Mouse (Mus musculus) neural tube, embryonic 14.5 days (tissue): ENCODE results near the gene Krba1. TPM values are rescaled to one million over a fixed set of nuclear protein-coding genes. Genes with fewer than 3 reads are reported as not detected.

Source experiments
- ATAC-seq: fragments of 200-750 bp; cut with Nextera tagmentation; 2 replicates; pipeline ENCODE4 v1.8.0; 2017; ENCODE audit warnings: low read depth, mild to moderate bottlenecking, moderate TSS enrichment, moderate library complexity
- H3K27ac ChIP-seq: fragments of 300-500 bp; sonication (generic); 2 replicates; pipeline ENCODE4 v1.5.1; 2014; ENCODE audit warnings: low read depth, mild to moderate bottlenecking, control low read depth, low read length, moderate library complexity, mixed read lengths
- H3K27me3 ChIP-seq: fragments of 300-500 bp; sonication (generic); 2 replicates; pipeline ENCODE4 v1.6.1; 2014; ENCODE audit warnings: low read length; ENCODE audit not compliant: control insufficient read depth, insufficient read depth
- H3K36me3 ChIP-seq: fragments of 300-500 bp; sonication (generic); 2 replicates; pipeline ENCODE4 v1.6.1; 2014; ENCODE audit warnings: low read length, mixed read lengths; ENCODE audit not compliant: control insufficient read depth, insufficient read depth
- H3K4me1 ChIP-seq: fragments of 300-500 bp; sonication (generic); 2 replicates; pipeline ENCODE4 v1.6.1; 2014; ENCODE audit warnings: low read length; ENCODE audit not compliant: control insufficient read depth, insufficient read depth
- H3K4me2 ChIP-seq: fragments of 300-500 bp; sonication (generic); 2 replicates; pipeline ENCODE4 v1.6.1; 2014; ENCODE audit warnings: mild to moderate bottlenecking, low read depth, low read length, control low read depth
- H3K4me3 ChIP-seq: fragments of 300-500 bp; sonication (generic); 2 replicates; pipeline ENCODE4 v1.5.1; 2014; ENCODE audit warnings: low read depth, low read length, control low read depth, mixed read lengths
- H3K9ac ChIP-seq: fragments of 300-500 bp; sonication (generic); replicated peaks from 2 replicates; pipeline ENCODE4 v1.6.1; 2014; ENCODE audit warnings: low read depth, mild to moderate bottlenecking, control low read depth, low read length, mixed read lengths
- H3K9me3 ChIP-seq: fragments of 300-500 bp; sonication (generic); 2 replicates; pipeline ENCODE4 v1.6.1; 2016; ENCODE audit warnings: low read length; ENCODE audit not compliant: control insufficient read depth
- WGBS: fragments of 180-500 bp; shearing (Covaris S2); extraction: QIAGEN DNeasy Blood & Tissue Kit; methylation state at CpG from one replicate; pipeline ENCODE4 v1.1.7; 2014; 5-methylcytosine and 5-hydroxymethylcytosine counted together
- polyA plus RNA-seq: library from polyadenylated mRNA; unstranded; fragments of >200 nt; fragmentation: Nextera tagmentation; extraction: Ambion mirVana; gene quantifications from 2 replicates; pipeline ENCODE4 v1.2.1, GENCODE M21; 2014

Gene Krba1
- polyA plus RNA-seq, 1 experiment from 2014 or later, result 28.1 TPM

DNA sequence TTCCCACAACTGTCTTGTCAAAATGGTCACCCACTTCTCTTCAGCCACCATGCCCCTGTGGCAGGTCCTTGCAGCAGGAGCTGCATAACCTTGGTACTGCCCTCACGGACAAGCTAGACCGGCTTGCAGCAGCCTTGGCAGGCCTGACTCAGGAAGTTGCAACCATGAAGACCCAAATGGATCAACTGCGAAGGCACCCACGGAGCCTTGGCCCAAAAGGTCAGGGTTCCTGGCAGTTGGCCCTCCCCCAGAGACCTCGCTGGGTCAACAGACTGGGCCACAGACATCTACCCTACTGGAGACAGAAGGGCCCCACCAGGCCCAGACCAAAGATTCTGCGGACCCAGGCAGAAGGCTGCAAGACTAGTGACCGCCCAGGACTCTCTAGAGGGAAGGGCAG lies 20.2 kb downstream of the Krba1 start:
- Histone ChIP-seq H3K27ac (no peak overlapping the region), H3K4me3 (no peak overlapping the region), H3K36me3 (peaks cover 53% of the 10 kb centered on the region), H3K27me3 (no peaks in the 10 kb centered on the region), H3K9me3 (no peaks in the 10 kb centered on the region), H3K9ac (no peak overlapping the region), H3K4me1 (no peaks in the 10 kb centered on the region), H3K4me2 (no peak overlapping the region)
- 96% methylated on average over 7 of the region's 7 CpGs for WGBS
- ATAC-seq, result no peak

DNA sequence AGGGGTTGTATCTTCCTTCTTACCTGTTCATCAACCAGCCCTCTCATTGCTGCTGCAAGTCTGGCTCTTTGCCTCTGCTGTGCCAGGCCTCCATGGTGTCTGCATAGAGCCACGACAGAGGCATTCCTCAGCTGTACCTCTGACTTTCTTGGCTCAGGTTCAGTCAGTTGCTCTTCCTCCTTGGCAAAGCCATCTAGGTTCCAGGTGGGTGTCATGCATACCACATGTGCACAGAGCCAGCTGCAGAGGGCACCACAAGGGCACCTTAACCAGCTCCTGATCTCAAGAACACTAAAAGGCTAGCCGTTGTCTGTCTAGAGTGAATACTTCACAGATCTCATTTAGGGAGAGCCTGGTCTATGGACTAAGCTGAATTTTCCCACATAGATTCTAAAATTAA lies 21.1 kb downstream of the Krba1 start:
- Histone ChIP-seq H3K9ac (no peak overlapping the region), H3K27ac (no peak overlapping the region), H3K27me3 (no peaks in the 10 kb centered on the region), H3K9me3 (no peaks in the 10 kb centered on the region), H3K36me3 (peaks cover 45% of the 10 kb centered on the region), H3K4me3 (no peak overlapping the region), H3K4me1 (no peaks in the 10 kb centered on the region), H3K4me2 (no peak overlapping the region)
- WGBS, result 90% methylated on average over 2 of the region's 2 CpGs
- no peak for ATAC-seq

DNA sequence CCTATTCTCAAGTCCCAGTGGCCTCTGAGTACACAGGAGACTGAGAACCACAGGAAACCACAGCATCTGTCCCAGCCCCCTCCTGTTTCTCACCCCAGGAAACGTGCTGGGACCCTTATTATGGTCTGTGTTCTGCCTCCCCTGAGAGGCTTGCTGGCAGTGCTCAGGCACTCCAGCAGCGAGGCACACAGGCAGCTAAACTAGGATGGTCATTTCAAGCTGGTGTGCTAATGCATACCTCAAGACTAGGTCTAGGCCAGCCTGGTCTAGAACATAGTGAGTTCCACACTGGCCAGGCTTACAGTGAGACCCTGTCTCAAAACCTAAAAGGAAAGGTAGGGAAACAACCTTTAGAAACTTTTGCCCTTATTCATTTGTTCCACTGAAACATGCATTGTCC lies 25.3 kb downstream of the Krba1 start:
- Histone ChIP-seq H3K4me2 (no peak overlapping the region), H3K9ac (no peak overlapping the region), H3K4me3 (no peak overlapping the region), H3K9me3 (no peaks in the 10 kb centered on the region), H3K27me3 (no peaks in the 10 kb centered on the region), H3K36me3 (peaks cover 15% of the 10 kb centered on the region), H3K4me1 (no peaks in the 10 kb centered on the region), H3K27ac (no peak overlapping the region)
- no peak for ATAC-seq
- WGBS, result 14% methylated on average over 2 of the region's 2 CpGs

DNA sequence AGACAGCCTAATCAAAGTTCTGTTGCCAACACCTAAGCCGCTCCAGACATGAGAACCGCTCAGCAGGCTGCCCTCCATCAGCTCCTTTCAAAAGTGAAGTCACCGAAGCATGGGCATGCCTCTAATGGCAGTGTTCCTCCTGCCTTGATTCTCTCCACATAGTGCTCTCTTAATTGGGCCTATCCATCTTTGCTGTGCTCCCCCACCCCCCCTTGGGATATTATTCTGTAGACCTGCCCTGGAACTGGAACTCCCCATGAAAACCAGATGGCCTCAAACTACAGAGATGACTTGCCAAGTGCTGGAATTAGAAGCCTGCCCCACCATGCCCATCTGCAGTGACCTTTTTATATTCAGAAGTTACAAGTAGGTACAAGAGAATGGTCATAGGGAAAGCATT lies 27.9 kb downstream of the Krba1 start:
- Histone ChIP-seq H3K4me3 (no peak overlapping the region), H3K9me3 (no peaks in the 10 kb centered on the region), H3K27ac (no peak overlapping the region), H3K4me2 (no peak overlapping the region), H3K4me1 (no peaks in the 10 kb centered on the region), H3K9ac (no peak overlapping the region), H3K36me3 (no peaks in the 10 kb centered on the region; the same call in 1 of the 2 replicates), H3K27me3 (no peaks in the 10 kb centered on the region)
- 80% methylated on average over 3 of the region's 3 CpGs for WGBS
- ATAC-seq, result no peak

DNA sequence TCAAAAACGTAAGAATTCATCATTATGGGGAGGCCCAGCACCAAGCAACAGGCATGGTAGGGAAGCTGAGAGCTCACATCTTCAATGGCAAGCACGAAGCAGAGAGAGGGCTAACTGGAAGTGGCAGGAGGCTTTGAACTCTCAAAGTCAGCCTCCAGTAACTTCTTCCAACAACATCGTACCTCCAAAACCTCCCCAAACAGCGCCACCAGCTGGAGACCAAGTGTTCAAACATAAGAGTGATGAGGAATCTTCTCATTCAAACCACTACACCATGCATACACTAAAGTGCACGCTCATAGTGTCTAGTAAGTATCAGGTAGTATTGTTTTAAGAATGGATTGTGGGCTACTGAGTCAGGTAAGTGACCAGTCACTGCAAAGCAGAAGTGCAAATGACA lies 28.7 kb downstream of the Krba1 start:
- Histone ChIP-seq H3K27me3 (no peaks in the 10 kb centered on the region), H3K36me3 (no peaks in the 10 kb centered on the region; the same call in 1 of the 2 replicates), H3K4me2 (no peak overlapping the region), H3K9ac (no peak overlapping the region), H3K4me3 (no peak overlapping the region), H3K4me1 (no peaks in the 10 kb centered on the region), H3K9me3 (no peaks in the 10 kb centered on the region), H3K27ac (no peak overlapping the region)
- 70% methylated on average over 5 of the region's 5 CpGs for WGBS
- ATAC-seq, result no peak

DNA sequence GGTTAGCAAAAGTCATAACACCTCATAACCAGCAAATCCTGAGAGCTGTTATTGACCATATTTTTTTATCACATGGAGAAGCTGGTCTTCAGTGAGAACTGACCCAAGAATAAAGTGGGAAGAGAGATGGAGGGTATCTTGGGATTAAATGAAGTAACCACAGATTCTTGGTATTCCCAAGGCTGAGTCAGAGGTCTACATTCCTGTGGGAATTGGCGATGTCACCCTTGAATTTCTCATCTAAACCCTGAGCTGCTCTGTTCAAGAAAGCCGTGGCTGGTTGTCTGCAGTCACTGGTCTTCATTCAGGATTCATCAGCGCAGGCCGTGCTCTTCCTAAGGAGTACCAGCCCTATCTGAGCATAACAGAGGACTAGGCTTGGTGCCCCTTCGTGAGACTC lies 31.6 kb downstream of the Krba1 start:
- H3K9ac ChIP-seq, result no peak overlapping the region
- no peaks in the 10 kb centered on the region for H3K4me1 ChIP-seq
- H3K4me3 ChIP-seq, result no peak overlapping the region
- no peak overlapping the region for H3K27ac ChIP-seq
- ATAC-seq, result no peak
- no peaks in the 10 kb centered on the region for H3K27me3 ChIP-seq
- no peaks in the 10 kb centered on the region for H3K9me3 ChIP-seq
- 76% methylated on average over 5 of the region's 5 CpGs for WGBS
- no peaks in the 10 kb centered on the region for H3K36me3 ChIP-seq
- H3K4me2 ChIP-seq, result no peak overlapping the region

DNA sequence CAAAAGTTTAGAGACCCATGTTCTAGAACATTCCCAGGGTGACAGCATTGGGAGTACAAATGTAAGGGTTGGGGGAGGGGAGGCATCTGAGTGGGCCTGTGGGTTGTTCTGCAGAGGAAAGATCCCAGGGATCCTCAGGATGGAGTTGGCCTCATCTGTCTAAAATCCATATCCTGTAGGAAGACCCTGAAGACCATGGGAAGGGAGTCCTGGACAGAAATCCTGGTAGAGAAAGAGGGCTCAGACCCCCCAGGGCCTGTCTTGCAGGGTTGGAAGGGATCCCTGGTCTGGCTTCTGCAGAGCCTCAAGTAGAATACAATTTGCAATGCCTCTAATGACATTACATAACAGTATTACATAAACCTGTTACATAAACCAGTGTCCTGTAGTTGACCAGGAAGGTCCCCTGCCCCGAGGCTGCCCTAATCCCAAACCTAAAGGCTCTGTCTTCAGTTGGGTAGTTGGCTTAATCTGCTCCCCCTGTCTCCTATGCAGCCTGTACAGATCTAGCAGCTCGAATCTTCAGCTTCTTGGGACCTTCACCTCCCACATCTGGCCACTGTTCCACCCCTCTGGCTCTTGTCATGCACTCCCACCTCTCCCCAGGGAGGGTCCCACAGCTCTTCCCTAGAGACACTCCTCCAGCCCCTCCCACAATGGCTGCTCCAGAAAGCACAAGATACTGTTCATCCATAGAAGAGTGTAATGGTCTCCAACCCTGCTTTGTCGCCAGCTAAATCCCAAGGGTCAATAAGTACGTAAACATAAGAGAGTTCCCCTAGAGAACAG lies 33.6 kb downstream of the Krba1 start:
- H3K9ac ChIP-seq, result no peak overlapping the region
- 63% methylated on average over 4 of the region's 4 CpGs for WGBS
- no peaks in the 10 kb centered on the region for H3K9me3 ChIP-seq
- no peak overlapping the region for H3K27ac ChIP-seq
- no peaks in the 10 kb centered on the region for H3K4me1 ChIP-seq
- no peaks in the 10 kb centered on the region for H3K27me3 ChIP-seq
- ATAC-seq, result no peak
- no peak overlapping the region for H3K4me2 ChIP-seq
- H3K36me3 ChIP-seq, result no peaks in the 10 kb centered on the region
- H3K4me3 ChIP-seq, result no peak overlapping the region

DNA sequence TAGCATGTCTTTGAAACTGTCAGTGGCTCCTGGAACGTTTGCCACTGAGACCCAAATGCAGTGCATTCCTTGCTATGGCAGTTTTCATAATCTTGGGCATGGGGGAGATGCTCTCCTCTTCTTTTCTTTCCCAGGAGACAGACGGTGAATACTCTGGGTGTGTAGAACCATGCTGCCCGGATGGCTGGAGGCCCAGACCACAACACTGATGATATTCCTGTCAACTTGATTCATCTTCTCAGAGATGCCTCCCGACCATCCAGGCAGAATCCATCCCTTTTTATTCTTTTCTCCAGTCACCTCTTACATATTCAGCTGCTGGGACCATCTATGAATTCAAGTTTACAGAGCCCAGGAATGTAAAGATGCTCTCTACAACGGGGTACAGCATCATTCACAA lies 35.4 kb downstream of the Krba1 start:
- no peak overlapping the region for H3K4me2 ChIP-seq
- no peak overlapping the region for H3K27ac ChIP-seq
- H3K36me3 ChIP-seq, result no peaks in the 10 kb centered on the region
- H3K27me3 ChIP-seq, result no peaks in the 10 kb centered on the region
- H3K4me3 ChIP-seq, result no peak overlapping the region
- no peak for ATAC-seq
- no peaks in the 10 kb centered on the region for H3K4me1 ChIP-seq
- no peaks in the 10 kb centered on the region for H3K9me3 ChIP-seq
- WGBS, result 68% methylated on average over 5 of the region's 5 CpGs
- no peak overlapping the region for H3K9ac ChIP-seq

DNA sequence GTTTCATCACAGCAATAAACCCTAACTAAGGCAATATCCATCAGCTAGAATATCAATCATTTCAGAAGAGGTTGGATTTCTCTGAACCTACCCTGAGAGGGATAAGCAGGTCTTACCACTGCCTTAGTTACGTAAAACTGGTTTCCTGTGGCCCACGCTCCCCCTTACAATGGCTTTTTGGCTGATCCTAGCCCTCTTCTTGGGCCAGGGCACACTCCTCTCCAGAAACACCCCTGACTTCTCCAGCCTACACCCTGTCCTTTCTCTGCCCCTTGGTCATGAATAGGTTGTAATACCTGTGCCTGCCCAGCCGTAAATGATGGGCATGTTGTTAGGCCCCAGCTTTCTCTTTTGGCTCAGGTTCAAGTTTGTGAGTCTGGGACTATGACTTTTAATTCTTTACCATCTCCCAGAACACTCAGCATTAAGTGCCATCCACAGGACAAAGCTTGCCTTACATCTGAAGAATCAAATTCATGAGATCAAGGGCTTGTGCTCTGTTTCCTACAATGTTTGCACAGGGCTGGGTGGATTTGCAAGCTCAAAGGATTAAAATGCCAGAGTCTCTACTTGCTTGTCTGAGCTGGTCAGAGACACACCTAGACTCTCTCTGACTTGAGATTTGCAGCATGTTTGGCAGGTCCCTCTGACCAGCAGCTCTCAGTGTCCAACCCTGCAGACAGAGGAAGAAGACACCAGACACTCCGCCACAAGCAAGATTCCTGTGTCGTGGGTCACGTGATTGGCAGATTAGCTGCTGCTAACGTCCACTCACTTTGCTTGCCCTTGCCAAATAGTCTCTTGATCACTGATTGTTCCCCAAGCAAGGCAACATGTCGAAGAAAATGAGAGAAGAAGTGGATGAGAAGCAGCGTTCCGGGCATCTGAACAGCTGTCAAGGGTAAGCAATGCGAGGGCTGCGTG lies 37.8 kb downstream of the Krba1 start:
- no peak overlapping the region for H3K4me2 ChIP-seq
- 76% methylated on average over 12 of the region's 12 CpGs for WGBS
- H3K9ac ChIP-seq, result no peak overlapping the region
- peaks cover 2% of the 10 kb centered on the region; the same call in 1 of the 2 replicates for H3K4me1 ChIP-seq
- H3K36me3 ChIP-seq, result no peaks in the 10 kb centered on the region; the same call in 1 of the 2 replicates
- no peak overlapping the region for H3K4me3 ChIP-seq
- no peaks in the 10 kb centered on the region for H3K9me3 ChIP-seq
- no peak for ATAC-seq
- no peak overlapping the region for H3K27ac ChIP-seq
- peaks cover 5% of the 10 kb centered on the region for H3K27me3 ChIP-seq
